Mouse (Mus musculus): ENCODE results near the gene Mxi1.

GRCm38 (mm10) chr19:53343174-53343881 lies 33.0 kb downstream of the Mxi1 start:
- TF ChIP-seq CTCF (conservative IDR thresholded peaks at IDR 0.05; ENCODE audit: low read length) (no peak), POU5F1 (IDR thresholded peaks at IDR 0.05; ENCODE audit: borderline replicate concordance, low read length) (no peak)
